Mouse (Mus musculus) thymus, adult 2 months (tissue): Measurements from ENCODE around the gene Sec31b.

ENCODE experiments used
- CTCF ChIP-seq: fragments of 200-500 bp; IDR thresholded peaks from 2 replicates; pipeline ENCODE4 v1.5.1; 2012; ENCODE audit warnings: mild to moderate bottlenecking, control low read depth, low read length, moderate library complexity, borderline replicate concordance; ENCODE audit not compliant: control insufficient read depth, poor library complexity, insufficient read depth; ENCODE audit errors: extremely low read depth
- POLR2A ChIP-seq: fragments of 200-500 bp; IDR thresholded peaks from 2 replicates; pipeline ENCODE4 v1.6.1; 2012; ENCODE audit warnings: mild to moderate bottlenecking, low read length, control low read depth, moderate library complexity; ENCODE audit not compliant: control insufficient read depth, poor library complexity, insufficient read depth; ENCODE audit errors: extremely low read depth

GRCm38 (mm10) chr19:44502741-44503140 lies 42.9 kb downstream of the Sec31b start:
- TF ChIP-seq POLR2A (no peak), CTCF (no peak)
